Mouse (Mus musculus) E14TG2a.4 (cell line): ENCODE data around the gene Ablim1.

Experiments
- CTCF ChIP-seq: conservative IDR thresholded peaks from 2 replicates; pipeline ENCODE4 v1.5.1; 2014; ENCODE audit warnings: low read length
- POU5F1 ChIP-seq: IDR thresholded peaks from 2 replicates; pipeline ENCODE4 v1.6.1; 2014; ENCODE audit warnings: low read length, borderline replicate concordance

- TF ChIP-seq CTCF (no peak), POU5F1 (no peak)
These were observed 145.2 kb downstream of the Ablim1 start for GRCm38 (mm10) chr19:57169485-57169884.
